Comparison of ENCODE assay signal across 29 mouse cellular contexts in genomic region chr2:137207846-137208245, GRCm38 (mm10).
A peak's percentile ranks its signal among the peaks of the same experiment; 100 is the strongest.
DNase-seq lines count a peak whose midpoint lies in the region; ATAC-seq and TF ChIP-seq lines count a peak whose summit lies in the region.
"Had no signal": no experiment of that assay in that cellular context is flagged by ENCODE, and none has a peak within 500 bp of the region (broad histone marks: within the 10 kb centered on the region; RNA-seq: fewer than 3 reads in every experiment).

No protein-coding gene starts in this region.

- no peak overlapping the region for H3K4me3 ChIP-seq in lung, embryonic 14.5 days (ENCODE audit: low read depth, low read length)
- H3K4me3 ChIP-seq in lung, adult 2 months (replicated peaks; ENCODE audit: extremely low read depth, low read depth, low read length) = no peak overlapping the region
- no peak overlapping the region for H3K4me3 ChIP-seq in neural tube, embryonic 15.5 days (replicated peaks)
- H3K4me3 ChIP-seq: embryonic facial prominence, embryonic 10.5 days; embryonic facial prominence, embryonic 13.5 days; erythroblast, embryonic 14.5 days; forebrain, embryonic 12.5 days; forebrain, embryonic 15.5 days; heart, embryonic 12.5 days; heart, embryonic 15.5 days; hindbrain, embryonic 10.5 days had no signal

- 64% methylated on average over 2 of the region's 2 CpGs for WGBS in lung, embryonic 14.5 days
- WGBS in lung, adult 2 months = 77% methylated on average over 2 of the region's 2 CpGs
- WGBS in neural tube, embryonic 15.5 days = 92% methylated on average over 2 of the region's 2 CpGs

- H3K9me3 ChIP-seq in lung, embryonic 14.5 days (ENCODE audit: low read depth, low read length) = no peaks in the 10 kb centered on the region
- H3K9me3 ChIP-seq in neural tube, embryonic 15.5 days (replicated peaks) = no peaks in the 10 kb centered on the region
- H3K9me3 ChIP-seq: embryonic facial prominence, embryonic 10.5 days; embryonic facial prominence, embryonic 13.5 days; forebrain, embryonic 12.5 days; forebrain, embryonic 15.5 days; heart, embryonic 12.5 days; heart, embryonic 15.5 days; hindbrain, embryonic 10.5 days had no signal

- H3K9ac ChIP-seq in lung, embryonic 14.5 days = no peak overlapping the region
- H3K9ac ChIP-seq in neural tube, embryonic 15.5 days (replicated peaks) = no peak overlapping the region
- H3K9ac ChIP-seq: embryonic facial prominence, embryonic 13.5 days; forebrain, embryonic 12.5 days; forebrain, embryonic 15.5 days; heart, embryonic 12.5 days; heart, embryonic 15.5 days; hindbrain, embryonic 14.5 days had no signal

- TF ChIP-seq POLR2A in lung, adult 2 months (IDR thresholded peaks at IDR 0.05; ENCODE audit: borderline replicate concordance, extremely low read depth, low read depth, low read length) = no peak

- no peak for TF ChIP-seq CTCF in lung, embryonic 14.5 days (IDR thresholded peaks at IDR 0.05; ENCODE audit: low read depth)
- TF ChIP-seq CTCF in lung, adult 2 months (IDR thresholded peaks at IDR 0.05; ENCODE audit: insufficient read depth, low read length) = no peak

- H3K4me1 ChIP-seq in lung, embryonic 14.5 days (ENCODE audit: insufficient read depth) = no peaks in the 10 kb centered on the region
- no peaks in the 10 kb centered on the region for H3K4me1 ChIP-seq in lung, adult 2 months (ENCODE audit: control insufficient read depth, insufficient read depth, low read length)
- H3K4me1 ChIP-seq in neural tube, embryonic 15.5 days = no peaks in the 10 kb centered on the region
- H3K4me1 ChIP-seq: embryonic facial prominence, embryonic 13.5 days; forebrain, embryonic 15.5 days; hindbrain, embryonic 10.5 days had no signal

- DNase-seq in lung, embryonic 14.5 days = peak; percentile 49
- no peak for DNase-seq in lung, adult 2 months
- peak; percentile 53 for DNase-seq in lung, postnatal 10 days
- DNase-seq in lung, postnatal 4 days = peak; percentile 12 to 57
- no peak for DNase-seq in neural tube, embryonic 10.5 days (ENCODE audit: extremely low spot score, low spot score)
- DNase-seq: adrenal gland, adult 2 months; adrenal gland, postnatal 14 days; B cell, adult 2 months; cerebellum, adult 11 months; cerebellum, adult 2 months; cerebellum, adult 9-11 months; cerebellum, postnatal 25 days; gastrocnemius, postnatal 25 days; heart, adult 18-20 months; heart, postnatal 10 days; heart, postnatal 36 days had no signal

- H3K36me3 ChIP-seq in lung, embryonic 14.5 days (ENCODE audit: insufficient read depth) = no peaks in the 10 kb centered on the region
- H3K36me3 ChIP-seq in neural tube, embryonic 15.5 days = no peaks in the 10 kb centered on the region
- H3K36me3 ChIP-seq: embryonic facial prominence, embryonic 10.5 days; embryonic facial prominence, embryonic 13.5 days; forebrain, embryonic 12.5 days; forebrain, embryonic 15.5 days; G1E; heart, embryonic 12.5 days; heart, embryonic 15.5 days; hindbrain, embryonic 10.5 days had no signal

- H3K4me2 ChIP-seq in lung, embryonic 14.5 days = no peak overlapping the region
- H3K4me2 ChIP-seq in neural tube, embryonic 15.5 days = no peak overlapping the region
- H3K4me2 ChIP-seq: embryonic facial prominence, embryonic 13.5 days; forebrain, embryonic 12.5 days; forebrain, embryonic 15.5 days; heart, embryonic 12.5 days; heart, embryonic 15.5 days; hindbrain, embryonic 14.5 days had no signal

- H3K27me3 ChIP-seq in lung, embryonic 14.5 days (ENCODE audit: insufficient read depth, low read length) = no peaks in the 10 kb centered on the region
- H3K27me3 ChIP-seq in neural tube, embryonic 15.5 days (replicated peaks) = no peaks in the 10 kb centered on the region
- H3K27me3 ChIP-seq: embryonic facial prominence, embryonic 13.5 days; forebrain, embryonic 12.5 days; forebrain, embryonic 15.5 days; heart, embryonic 12.5 days; heart, embryonic 15.5 days; Patski had no signal

- no peak for ATAC-seq in lung, embryonic 14.5 days (ENCODE audit: insufficient read depth)
- no peak for ATAC-seq in neural tube, embryonic 15.5 days (ENCODE audit: low FRiP score)
- ATAC-seq: forebrain, embryonic 15.5 days; hindbrain, postnatal 0 days; Patski had no signal

- no peak overlapping the region for H3K27ac ChIP-seq in lung, embryonic 14.5 days (ENCODE audit: low read depth)
- no peak overlapping the region for H3K27ac ChIP-seq in neural tube, embryonic 15.5 days (replicated peaks)
- H3K27ac ChIP-seq: embryonic facial prominence, embryonic 10.5 days; embryonic facial prominence, embryonic 13.5 days; forebrain, embryonic 12.5 days; forebrain, embryonic 15.5 days; heart, embryonic 15.5 days; hindbrain, embryonic 10.5 days; hindbrain, embryonic 14.5 days; hindbrain, postnatal 0 days had no signal

Comparison
In these comparisons a context has a peak if more than half of its experiments do, and no peak if none do; other contexts are left out.
1. DNase-seq: peak in lung, embryonic 14.5 days (single experiment), lung, postnatal 10 days (single experiment) and lung, postnatal 4 days (2 of 2); none in lung, adult 2 months (single experiment) and neural tube, embryonic 10.5 days (single experiment).